Mouse (Mus musculus) embryonic fibroblast, embryonic 13.5 days (primary cell): ENCODE results near the gene Gtf3c5. TPM values are rescaled to one million over a fixed set of nuclear protein-coding genes. Genes with fewer than 3 reads are reported as not detected.

Source experiments
- H3K27ac ChIP-seq: 2 replicates; pipeline ENCODE4 v1.5.1; 2012; ENCODE audit warnings: low read length, control low read depth, inconsistent platforms; ENCODE audit not compliant: insufficient read depth
- H3K4me1 ChIP-seq: 2 replicates; pipeline ENCODE4 v1.6.1; 2011; ENCODE audit warnings: low read length; ENCODE audit not compliant: control insufficient read depth, insufficient read depth
- H3K4me3 ChIP-seq: 2 replicates; pipeline ENCODE4 v1.5.1; 2011; ENCODE audit warnings: mild to moderate bottlenecking, control low read depth, low read length; ENCODE audit not compliant: insufficient read depth
- CTCF ChIP-seq: IDR thresholded peaks from 2 replicates; pipeline ENCODE4 v1.5.1; 2011; ENCODE audit warnings: mild to moderate bottlenecking, control low read depth, low read length, moderate library complexity, borderline replicate concordance; ENCODE audit not compliant: insufficient read depth
- POLR2A ChIP-seq: IDR thresholded peaks from 2 replicates; pipeline ENCODE4 v1.6.1; 2011; ENCODE audit warnings: low read depth, mild to moderate bottlenecking, control low read depth, low read length, moderate library complexity
- polyA plus RNA-seq: library from polyadenylated mRNA; stranded (reverse); fragments of >200 nt; gene quantifications from 2 replicates; pipeline ENCODE4 v1.2.4, GENCODE M21; 2011; ENCODE audit warnings: low read depth; ENCODE audit not compliant: missing spikeins, insufficient read length

Gene Gtf3c5
- polyA plus RNA-seq, 1 experiment: 23.1 TPM

DNA sequence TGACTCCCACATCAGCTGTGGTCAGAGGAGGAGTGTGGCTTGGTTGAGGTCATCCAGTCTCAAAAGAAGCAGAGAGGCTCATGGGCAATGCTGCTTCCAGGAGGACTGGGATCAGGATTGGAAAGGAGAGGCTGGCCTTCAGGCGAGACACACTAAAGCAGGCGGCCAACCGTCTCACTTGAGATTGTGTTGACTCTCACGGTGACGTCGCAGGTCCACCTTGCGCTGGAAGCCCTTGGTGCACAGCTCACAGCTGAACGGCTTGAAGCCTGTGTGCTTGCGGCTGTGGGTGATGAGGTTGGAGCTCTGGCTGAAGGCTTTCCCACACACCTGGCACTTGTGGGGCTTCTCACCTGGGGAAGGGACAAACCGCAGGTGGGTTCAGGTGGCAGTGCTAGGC, 26.3 kb upstream of the Gtf3c5 start:
- Histone ChIP-seq H3K27ac (no peak overlapping the region), H3K4me1 (no peaks in the 10 kb centered on the region), H3K4me3 (no peak overlapping the region)
- TF ChIP-seq POLR2A: no peak
- TF ChIP-seq CTCF: no peak

DNA sequence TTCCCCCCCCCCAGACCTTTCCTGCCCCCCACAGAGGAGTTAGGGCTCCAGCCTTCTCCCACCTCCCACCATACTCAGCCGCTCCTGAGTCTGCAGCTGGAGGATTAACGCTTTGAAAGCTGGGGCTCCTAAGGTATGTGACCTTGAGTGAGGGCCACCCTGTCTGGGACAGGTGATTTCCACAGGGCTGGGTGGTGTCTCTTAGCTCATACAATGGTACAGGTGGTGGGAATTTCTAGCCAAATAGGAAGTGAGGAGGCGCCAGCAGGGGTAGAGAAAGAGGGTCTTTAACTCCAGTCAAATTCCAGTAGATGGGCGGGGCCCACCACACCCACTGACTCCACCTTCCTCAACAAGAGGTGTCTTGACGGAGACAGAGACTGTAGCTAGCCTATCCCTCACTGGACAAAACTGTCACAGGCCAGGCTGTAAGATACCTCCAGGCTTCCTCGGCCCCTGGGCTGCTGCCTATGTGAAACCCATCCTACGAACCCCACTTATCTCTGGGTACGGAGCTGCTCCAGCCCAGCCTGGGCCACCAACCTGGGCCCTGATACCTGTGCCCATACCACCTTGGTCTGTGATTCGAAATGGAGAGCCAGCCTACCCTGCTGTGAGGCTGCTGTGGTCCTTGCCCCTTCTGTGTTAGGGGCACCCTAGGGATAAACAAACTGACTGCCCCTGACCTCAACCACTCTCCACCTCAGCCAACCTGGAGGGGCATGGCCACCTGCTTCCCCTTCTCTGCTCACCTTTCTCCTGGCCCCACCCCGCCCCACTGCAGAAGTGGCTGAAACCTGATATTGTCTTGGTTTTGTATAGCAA, 24.0 kb upstream of the Gtf3c5 start:
- H3K27ac ChIP-seq: no peak overlapping the region
- TF ChIP-seq CTCF (no peak), POLR2A (no peak)
- H3K4me3 ChIP-seq: no peak overlapping the region
- H3K4me1 ChIP-seq: no peaks in the 10 kb centered on the region

DNA sequence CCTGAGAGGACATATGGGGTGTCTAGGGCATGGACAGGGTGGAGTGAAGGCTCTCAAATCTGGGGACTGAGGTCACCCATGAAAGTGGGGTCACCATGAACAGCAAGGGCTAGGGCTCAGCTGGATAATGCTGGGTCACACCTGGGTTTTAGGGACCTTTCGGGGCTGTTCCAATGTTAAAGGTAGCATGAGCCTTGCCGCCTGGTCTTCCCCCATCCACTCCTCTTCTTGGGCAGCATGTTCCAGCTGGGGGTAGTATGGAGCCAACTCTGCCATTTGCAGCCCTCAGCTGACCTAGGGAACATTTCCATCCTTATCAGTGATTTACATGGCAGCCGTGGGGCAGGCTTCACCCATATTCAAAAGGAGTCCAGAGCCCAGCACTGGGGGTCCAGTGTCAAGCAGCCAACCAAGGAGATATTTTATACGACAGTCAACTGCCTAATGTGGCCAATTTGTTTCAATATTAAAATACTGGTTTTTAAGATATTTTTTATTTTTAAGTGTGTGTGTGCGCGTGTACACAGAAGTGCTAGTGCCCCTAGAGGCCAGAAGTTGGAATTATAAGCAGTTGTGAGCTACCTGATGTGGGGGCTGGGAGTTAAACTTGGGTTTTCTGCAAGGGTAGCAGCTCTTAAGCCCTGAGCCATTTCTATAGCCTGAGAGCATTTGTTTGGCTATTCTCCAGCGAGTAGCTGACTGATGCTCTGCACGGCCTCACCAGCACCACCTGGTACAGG, 23.2 kb upstream of the Gtf3c5 start:
- Histone ChIP-seq H3K4me3 (no peak overlapping the region), H3K27ac (no peak overlapping the region), H3K4me1 (no peaks in the 10 kb centered on the region)
- TF ChIP-seq CTCF (no peak), POLR2A (no peak)

DNA sequence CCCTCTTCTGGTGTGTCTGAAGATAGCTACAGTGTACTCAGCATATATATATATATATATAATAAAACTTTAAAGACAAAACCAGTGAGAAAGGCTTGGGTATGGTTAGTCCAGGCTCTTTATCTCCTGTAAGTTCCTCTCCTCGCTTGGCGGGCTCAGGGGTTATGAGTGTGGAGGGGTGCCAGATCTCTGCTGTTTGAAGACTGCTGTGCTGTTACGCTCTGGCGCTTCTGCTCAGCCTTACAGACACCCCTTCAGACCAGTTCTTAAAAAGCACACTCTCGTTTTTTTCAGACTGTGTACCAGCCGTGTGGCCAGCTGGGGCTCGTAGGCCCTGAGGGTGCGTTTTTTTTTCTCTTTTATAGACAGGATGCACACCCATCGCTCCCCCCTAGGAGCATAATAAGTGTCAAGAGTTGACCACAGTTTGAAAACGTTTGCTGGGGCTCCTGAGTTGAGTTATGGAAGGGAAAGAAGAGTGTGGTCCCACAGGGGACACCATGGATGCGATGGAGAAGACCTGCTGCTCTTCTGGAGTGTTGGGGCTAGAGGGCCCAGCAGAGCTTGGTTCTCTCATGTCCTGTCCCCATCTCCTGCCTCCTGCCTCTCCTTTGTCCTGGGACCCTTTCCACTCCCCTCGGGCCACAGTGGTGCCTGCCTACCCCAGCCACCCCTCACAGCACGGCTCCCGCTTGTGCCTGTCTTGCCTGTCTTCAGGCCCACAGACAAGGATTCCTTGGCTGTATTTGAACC, 22.4 kb upstream of the Gtf3c5 start:
- H3K27ac ChIP-seq: no peak overlapping the region
- no peak overlapping the region for H3K4me3 ChIP-seq
- H3K4me1 ChIP-seq: no peaks in the 10 kb centered on the region
- TF ChIP-seq POLR2A: no peak
- no peak for TF ChIP-seq CTCF

DNA sequence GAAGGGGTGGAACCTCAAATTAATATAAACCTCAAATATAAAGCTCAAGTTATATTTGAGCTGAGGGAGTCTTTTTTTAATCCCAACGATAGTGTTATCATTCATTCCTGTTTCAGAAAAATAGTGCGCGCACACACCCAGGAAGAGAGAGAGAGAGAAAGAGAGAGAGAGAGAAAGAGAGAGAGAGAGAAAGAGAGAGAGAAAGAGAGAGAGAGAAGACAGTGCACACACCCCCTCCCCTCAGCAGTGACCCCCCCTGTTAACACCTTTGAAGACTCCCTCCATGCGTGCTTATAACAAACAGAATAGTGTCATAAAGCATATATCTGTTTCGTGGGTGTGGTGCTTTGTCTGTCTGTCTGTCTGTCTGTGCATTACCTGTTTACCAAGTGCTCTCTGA, 20.0 kb upstream of the Gtf3c5 start:
- no peak overlapping the region for H3K4me3 ChIP-seq
- TF ChIP-seq CTCF (no peak), POLR2A (no peak)
- no peaks in the 10 kb centered on the region for H3K4me1 ChIP-seq
- H3K27ac ChIP-seq: no peak overlapping the region

DNA sequence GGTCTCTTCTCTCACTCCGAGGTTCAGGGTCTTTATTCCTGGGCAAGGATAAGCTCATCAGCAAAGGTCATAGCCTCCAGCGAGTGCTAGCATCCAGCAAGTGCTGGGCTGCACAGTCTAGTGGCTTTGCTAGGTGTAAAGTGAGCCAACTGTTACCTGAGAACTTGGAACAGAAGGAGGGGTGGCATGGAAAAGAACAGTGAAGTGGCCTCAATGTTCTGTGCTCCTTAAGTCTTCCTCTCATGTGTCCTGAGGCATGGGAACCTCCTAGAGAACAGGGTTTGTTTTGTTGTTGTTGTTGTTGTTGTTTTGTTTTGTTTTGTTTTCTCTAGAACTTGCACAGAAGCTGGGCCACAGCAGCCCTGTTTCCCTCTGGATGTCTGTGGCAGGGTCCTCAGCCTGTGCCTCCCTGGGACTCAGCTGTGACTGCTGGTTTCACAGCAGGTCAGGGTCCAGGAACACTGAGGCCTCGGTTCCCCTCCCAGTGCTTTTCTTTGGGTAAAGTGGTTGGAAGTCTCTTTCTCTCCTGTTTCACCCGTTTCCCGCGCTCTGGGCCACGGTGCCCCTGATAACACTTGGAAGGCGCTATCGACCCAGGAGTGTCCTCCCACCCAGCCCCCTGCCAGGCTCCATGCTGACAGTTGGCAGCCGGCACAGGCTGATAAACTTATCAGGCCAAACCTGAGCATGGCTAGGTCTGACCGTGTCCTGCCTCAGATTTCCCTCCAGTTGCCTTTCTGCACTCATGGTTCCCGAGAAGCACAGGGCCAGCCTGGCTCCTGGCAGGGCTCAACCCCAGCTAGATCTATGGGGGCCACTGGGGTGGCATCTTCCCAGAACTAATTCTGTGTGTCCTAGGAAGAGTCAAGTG, 18.4 kb upstream of the Gtf3c5 start:
- Histone ChIP-seq H3K27ac (no peak overlapping the region), H3K4me1 (no peaks in the 10 kb centered on the region), H3K4me3 (no peak overlapping the region)
- no peak for TF ChIP-seq CTCF
- no peak for TF ChIP-seq POLR2A

DNA sequence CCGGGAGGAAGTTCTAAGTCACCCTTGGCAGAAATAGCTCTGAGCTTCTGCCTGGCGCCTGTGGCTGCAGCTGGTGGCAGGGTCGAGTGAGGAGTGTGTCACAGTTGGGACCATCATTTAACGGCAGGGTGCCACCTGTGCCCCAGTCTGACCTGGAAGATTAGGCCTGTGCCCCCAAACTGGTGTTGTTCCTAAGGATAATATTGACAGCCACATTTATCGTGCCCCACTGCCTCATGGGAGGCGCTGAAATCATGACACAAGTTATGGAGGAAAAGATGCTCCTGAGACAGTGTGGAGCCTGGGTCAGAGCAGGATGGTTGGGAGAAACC, 16.0 kb upstream of the Gtf3c5 start:
- no peak overlapping the region for H3K27ac ChIP-seq
- no peak overlapping the region for H3K4me3 ChIP-seq
- no peaks in the 10 kb centered on the region for H3K4me1 ChIP-seq
- TF ChIP-seq POLR2A (no peak), CTCF (no peak)

DNA sequence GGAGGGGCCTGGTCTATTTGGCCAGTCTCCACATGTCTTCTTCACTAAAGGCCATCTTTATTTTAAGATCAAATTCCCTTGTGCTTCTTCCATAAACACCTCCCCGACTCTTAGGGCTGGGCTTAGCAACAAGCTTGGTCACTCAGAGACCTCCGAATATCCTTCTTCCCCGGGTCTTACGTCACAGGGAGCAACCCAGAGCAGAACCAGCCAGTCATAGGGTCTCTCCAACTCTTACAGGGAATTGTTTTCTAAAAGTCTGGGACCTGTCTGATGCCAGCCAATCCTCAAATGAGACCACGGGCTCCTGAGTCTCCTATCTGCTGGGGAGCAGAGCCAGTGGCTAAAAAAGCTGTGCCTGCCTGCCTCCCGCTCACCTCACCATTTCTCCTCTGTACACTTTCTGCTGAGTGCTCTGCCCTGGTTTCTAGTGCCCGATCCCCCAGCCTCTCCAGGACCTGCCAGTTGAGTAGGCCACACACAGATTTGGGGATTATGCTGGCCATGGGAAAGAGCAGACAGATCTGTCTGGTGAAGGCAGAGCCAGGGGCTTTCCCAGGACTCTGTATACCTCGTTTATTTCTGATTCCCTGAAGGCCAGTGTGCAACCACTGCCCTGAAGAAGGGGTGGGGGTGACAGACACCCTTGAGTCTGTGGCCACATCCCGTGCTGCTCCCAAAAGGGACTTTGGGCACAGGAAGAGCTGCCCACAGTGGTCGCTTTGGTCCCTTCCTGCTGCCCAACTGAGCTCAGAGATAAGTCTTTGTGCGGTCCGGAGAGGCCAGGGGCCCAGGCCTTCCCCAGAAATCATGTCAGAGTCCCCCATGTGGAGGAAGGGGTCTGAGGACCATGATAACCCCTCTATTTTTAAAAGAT, 15.4 kb upstream of the Gtf3c5 start:
- Histone ChIP-seq H3K4me1 (no peaks in the 10 kb centered on the region), H3K4me3 (no peak overlapping the region), H3K27ac (no peak overlapping the region)
- no peak for TF ChIP-seq POLR2A
- no peak for TF ChIP-seq CTCF
